Mouse (Mus musculus): ENCODE data around the gene Btbd11. TPM values are rescaled to one million over a fixed set of nuclear protein-coding genes. Genes with fewer than 3 reads are reported as not detected.

Gene Btbd11
- total RNA-seq (2014; fragmentation: Nextera tagmentation), result 1.3 and 3.8 TPM in 2 replicates
- total RNA-seq (2017), result 1.2 and 3.5 TPM in 2 replicates

DNA sequence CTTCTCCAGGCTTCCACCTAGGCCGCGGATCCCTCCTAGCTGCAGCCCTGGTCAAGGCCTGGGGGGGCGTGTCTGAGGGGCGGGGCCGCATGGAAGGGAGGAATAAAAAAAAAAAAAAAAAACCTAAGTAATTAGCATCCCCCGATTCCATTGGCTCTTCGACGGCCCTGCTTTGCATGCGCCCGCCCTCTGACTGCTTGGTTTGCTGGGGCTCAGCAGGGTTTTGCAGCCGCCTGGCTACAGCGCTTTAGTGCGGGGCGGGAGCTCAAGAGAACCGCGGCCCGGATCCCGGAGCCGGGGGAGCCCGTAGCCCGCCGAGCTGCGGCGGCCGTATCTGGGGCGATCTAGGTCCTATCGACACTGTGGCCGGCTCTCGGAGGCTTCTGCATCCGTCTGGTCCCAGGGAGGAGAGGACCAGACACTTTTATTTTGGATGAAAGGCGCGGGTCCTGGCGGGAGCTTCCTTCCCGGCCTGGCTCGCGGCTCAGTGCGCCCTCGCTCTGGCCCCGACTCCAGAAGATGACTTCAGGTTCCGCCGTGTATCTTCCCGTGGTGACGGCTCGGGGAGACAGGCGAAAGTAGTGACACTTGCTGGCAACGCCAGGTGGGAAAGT lies at the start of gene Btbd11:
Gene Btbd11, plus strand, starts transcription at position 210 of the 614 bp plus-strand sequence.
- peak; percentile 87 for ATAC-seq (replicated peaks; ENCODE audit: poor library complexity, severe bottlenecking)

- no peak for ATAC-seq (replicated peaks; ENCODE audit: poor library complexity, severe bottlenecking)
Observed at GRCm38 (mm10) chr10:85338733-85339132, 47.9 kb upstream of the Btbd11 start.

DNA sequence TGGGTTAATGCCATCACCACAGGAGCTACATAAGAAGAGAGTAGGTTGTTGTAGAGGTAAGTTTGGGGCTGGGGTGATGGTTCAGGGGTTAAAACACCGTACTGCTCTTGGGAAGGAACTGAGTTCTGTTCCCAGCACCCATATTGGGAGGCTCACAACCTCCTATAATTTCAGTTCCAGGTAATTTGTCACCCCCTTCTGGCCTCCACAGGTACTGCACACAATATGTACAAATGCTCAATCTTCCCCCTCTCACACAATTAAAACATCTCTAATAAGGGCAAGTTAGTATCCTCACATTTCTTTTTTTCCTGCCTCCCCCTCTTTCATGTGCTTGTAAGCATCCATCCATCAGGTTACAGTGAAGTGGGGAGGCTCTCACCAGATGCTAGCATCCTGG lies 44.7 kb upstream of the Btbd11 start:
- no peak for ATAC-seq (replicated peaks; ENCODE audit: poor library complexity, severe bottlenecking)

DNA sequence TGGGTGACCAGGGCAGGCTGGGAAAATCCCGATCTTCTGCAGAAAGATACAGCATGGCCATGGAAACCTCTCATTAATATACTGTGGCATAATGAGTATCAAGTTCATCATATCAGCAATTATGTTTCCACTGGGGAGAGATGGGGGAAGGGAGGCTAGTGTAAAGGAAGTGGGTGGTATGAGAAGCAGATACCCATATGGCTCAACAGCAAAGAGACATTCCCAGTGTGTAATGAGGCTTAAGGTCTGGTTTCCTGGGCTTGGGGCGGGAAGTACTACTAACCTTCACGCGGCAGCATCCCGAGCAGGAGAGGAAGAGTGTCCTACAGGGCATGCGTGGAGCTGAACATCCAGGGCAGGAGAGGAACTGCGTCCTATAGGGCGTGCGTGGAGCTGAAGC lies 39.4 kb upstream of the Btbd11 start:
- no peak for ATAC-seq (replicated peaks; ENCODE audit: poor library complexity, severe bottlenecking)

GRCm38 (mm10) chr10:85352505-85352904 lies 34.1 kb upstream of the Btbd11 start:
- ATAC-seq (replicated peaks; ENCODE audit: poor library complexity, severe bottlenecking), result no peak

DNA sequence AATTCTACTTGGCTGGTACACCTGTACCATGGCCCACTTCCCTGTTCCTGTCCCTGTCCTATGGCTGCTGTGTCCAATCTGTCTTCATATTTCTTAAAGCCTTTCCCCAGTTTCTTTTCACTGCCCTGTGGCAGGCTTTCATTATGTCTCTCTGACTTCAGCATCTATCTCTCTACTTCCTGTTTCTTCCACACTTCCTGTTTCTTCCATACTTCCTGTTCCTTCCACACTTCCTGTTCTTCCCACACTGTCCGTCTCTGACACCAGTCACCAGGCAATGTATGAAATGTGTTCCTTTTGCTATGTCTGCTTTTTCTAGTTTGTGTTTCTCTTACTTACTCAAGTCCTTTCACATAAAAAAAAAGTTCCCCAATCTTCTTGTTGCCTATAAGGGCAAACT lies 32.3 kb upstream of the Btbd11 start:
- ATAC-seq (replicated peaks; ENCODE audit: poor library complexity, severe bottlenecking), result peak; percentile 96

GRCm38 (mm10) chr10:85359501-85360066 lies 27.0 kb upstream of the Btbd11 start:
- ATAC-seq (replicated peaks; ENCODE audit: poor library complexity, severe bottlenecking), result no peak

DNA sequence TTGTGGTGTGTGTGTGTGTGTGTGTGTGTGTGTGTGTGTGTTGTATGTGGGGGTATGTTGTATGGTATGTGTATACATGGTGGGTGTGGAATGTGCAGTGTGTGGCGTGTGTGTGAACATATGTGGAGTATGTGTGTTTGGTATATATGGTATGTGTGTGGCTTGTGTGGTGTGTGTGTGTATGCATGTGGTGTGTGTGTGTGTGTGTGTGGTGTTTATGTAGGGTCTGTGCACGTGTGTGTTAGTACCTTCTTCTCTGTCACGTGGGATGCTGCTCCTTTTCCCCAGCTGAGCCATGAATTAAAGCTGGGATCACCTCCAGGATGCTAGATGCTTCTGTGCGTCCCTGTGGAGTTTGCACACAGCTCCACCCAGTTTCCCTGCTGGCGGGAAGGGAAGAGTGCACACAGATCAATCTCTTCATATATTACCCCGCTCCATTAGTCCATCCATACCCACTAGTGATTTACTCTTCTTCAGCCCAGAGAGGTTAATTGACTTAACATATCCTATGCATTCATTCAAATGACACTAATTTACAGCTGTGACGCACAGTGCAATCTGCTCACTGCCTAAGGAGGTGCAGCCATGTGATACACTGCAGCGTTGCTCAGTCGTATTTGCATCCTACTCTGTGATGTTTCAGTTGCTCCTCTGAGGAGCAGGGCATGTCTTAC lies 23.7 kb upstream of the Btbd11 start:
- ATAC-seq (replicated peaks; ENCODE audit: poor library complexity, severe bottlenecking), result no peak

GRCm38 (mm10) chr10:85366876-85367275 lies 19.7 kb upstream of the Btbd11 start:
- no peak for ATAC-seq (replicated peaks; ENCODE audit: poor library complexity, severe bottlenecking)

- ATAC-seq (replicated peaks; ENCODE audit: poor library complexity, severe bottlenecking), result no peak
Observed at GRCm38 (mm10) chr10:85371309-85371708, 15.3 kb upstream of the Btbd11 start.

DNA sequence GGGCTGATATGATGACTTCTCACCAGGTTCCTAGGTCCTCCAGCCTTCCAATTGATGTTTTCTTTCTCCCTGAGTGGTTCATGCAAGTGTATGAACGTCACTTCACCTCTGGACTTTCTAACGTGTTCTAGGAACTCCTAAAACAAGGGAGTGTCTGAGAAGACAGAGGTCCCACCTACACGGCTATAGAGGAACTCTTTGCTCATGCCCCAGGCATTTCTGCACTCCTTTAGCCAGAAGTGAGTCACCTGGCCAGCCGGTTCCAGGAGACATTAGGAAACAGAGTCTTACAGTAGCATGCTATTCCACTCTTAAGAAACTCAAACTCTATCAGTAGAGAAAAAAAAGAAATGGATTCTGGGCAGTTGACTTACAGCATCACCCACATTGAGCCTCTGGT lies 14.5 kb upstream of the Btbd11 start:
- ATAC-seq (replicated peaks; ENCODE audit: poor library complexity, severe bottlenecking), result no peak

- ATAC-seq (replicated peaks; ENCODE audit: poor library complexity, severe bottlenecking), result no peak
Observed at GRCm38 (mm10) chr10:85378972-85379371, 7.6 kb upstream of the Btbd11 start.

DNA sequence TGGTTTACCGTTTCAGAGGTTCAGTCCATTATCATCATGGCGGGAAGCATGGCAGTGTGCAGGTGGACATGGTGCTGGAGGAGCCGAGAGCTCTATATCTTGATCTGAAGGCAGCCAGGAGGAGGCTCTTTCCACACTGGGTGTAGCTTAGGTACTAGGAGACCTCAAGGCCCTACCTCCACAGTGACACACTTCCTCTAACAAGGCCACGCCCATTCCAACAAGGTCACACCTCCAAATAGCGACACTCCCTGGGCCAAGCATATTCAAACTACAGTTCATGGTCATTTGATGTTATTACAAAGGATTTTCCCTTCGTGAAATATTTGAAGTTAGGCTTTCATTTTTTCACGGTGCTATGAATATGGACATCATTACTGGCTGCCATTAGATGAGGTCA lies 3.6 kb upstream of the Btbd11 start:
- ATAC-seq (replicated peaks; ENCODE audit: poor library complexity, severe bottlenecking), result no peak

DNA sequence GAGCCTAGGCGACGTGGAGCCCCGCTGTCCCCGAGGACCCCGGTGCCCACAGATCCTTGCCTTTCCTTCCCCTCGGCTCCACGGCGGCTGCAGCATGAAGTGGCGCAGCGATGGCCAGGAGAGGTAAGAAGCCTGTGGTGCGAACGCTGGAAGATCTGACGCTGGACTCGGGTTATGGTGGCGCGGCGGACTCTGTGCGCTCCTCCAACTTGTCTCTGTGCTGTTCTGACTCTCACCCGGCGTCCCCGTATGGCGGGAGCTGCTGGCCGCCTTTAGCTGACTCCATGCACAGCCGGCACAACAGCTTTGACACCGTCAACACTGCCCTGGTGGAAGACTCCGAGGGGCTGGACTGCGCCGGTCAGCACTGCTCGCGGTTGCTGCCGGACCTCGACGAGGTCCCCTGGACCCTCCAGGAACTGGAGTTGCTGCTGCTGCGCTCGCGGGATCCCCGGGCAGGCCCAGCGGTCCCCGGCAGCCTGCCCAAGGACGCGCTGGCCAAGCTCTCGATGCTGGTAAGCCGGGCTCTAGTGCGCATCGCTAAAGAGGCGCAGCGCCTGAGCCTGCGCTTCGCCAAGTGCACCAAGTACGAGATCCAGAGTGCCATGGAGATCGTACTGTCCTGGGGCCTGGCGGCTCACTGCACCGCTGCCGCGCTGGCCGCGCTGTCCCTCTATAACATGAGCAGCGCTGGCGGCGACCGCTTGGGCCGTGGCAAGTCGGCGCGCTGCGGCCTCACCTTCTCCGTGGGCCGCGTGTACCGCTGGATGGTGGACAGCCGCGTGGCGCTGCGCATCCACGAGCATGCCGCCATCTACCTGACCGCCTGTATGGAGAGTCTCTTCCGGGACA lies 831 bp downstream of the Btbd11 start:
- ATAC-seq (replicated peaks; ENCODE audit: poor library complexity, severe bottlenecking), result peak; percentile 8

GRCm38 (mm10) chr10:85388071-85388750 lies 1.6 kb downstream of the Btbd11 start:
- ATAC-seq (replicated peaks; ENCODE audit: poor library complexity, severe bottlenecking), result 0 out of 2 replicates have a peak, but pooled peaks have one; percentile 8

DNA sequence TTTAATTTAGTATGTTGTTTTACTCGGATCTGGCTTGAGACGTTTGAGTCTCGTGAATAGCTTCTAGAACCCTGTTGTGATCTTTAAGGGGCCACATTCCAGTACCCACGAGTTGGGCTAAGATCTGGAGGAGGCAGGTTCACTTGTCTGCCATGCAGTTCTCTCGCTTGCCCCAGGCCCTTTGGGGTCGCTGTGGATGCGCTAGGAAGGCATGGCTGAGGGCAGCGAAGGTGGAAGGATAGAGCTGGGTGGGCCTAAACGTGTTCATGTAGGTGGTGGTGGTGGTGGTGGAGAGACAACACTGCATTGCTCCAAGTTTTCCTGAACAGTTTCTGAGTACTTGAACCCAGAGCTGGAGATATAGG lies 2.1 kb downstream of the Btbd11 start:
- peak; percentile 43 for ATAC-seq (replicated peaks; ENCODE audit: poor library complexity, severe bottlenecking)

GRCm38 (mm10) chr10:85389286-85390139 lies 2.9 kb downstream of the Btbd11 start:
- ATAC-seq (replicated peaks; ENCODE audit: poor library complexity, severe bottlenecking), result no peak

DNA sequence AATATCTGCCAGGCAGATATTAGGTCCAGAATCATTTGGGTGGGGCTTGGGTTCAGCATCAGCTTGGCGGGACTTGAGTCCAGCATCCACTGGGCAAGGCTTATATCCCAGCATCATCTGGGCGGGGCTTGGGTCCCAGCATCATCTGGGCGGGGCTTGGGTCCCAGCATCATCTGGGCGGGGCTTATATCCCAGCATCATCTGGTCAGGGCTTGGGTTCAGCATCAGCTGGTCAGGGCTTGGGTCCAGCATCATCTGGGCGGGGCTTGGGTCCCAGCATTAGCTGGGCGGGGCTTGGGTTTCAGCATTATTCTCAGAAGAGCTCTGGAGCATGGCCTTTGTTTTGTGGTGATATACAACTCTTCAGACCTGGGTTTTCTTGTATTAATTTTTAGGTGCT lies 6.4 kb downstream of the Btbd11 start:
- ATAC-seq (replicated peaks; ENCODE audit: poor library complexity, severe bottlenecking), result no peak

DNA sequence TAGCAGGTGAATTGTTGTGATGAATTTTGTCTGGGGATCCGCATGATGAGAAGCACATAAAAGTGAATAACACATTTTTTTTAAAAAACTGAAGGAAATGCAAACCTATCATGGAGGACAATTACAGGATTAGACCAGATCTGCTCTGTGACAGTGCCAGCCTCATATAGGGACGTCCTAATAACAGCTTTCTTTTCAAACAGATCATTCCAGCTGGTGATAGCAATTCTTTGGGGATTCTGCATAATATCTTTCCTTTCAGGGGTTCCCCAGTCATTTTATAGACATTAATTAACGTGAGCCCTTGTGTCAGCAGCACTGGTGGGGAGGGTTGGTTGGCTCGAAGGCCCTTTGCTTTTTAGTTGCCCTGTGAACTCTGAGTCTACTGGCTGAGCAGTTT lies 7.9 kb downstream of the Btbd11 start:
- ATAC-seq (replicated peaks; ENCODE audit: poor library complexity, severe bottlenecking), result no peak
